Mouse (Mus musculus) hindbrain, embryonic 12.5 days (tissue): ENCODE measurements around the gene Utp11. TPM values are rescaled to one million over a fixed set of nuclear protein-coding genes. Genes with fewer than 3 reads are reported as not detected.

ENCODE experiments used
- ATAC-seq: fragments of 200-750 bp; cut with Nextera tagmentation; 2 replicates; pipeline ENCODE4 v1.8.0; 2017; ENCODE audit warnings: moderate TSS enrichment; ENCODE audit not compliant: low FRiP score
- H3K27ac ChIP-seq: fragments of 300-500 bp; sonication (generic); 2 replicates; pipeline ENCODE4 v1.5.1; 2016; ENCODE audit warnings: mild to moderate bottlenecking
- H3K27me3 ChIP-seq: fragments of 300-500 bp; sonication (generic); 2 replicates; pipeline ENCODE4 v1.6.1; 2016; ENCODE audit warnings: mild to moderate bottlenecking
- H3K36me3 ChIP-seq: fragments of 300-500 bp; sonication (generic); 2 replicates; pipeline ENCODE4 v1.6.1; 2016; ENCODE audit warnings: mild to moderate bottlenecking
- H3K4me1 ChIP-seq: fragments of 300-500 bp; sonication (generic); 2 replicates; pipeline ENCODE4 v1.6.1; 2016
- H3K4me2 ChIP-seq: fragments of 300-500 bp; sonication (generic); replicated peaks from 2 replicates; pipeline ENCODE4 v1.6.1; 2016; ENCODE audit warnings: mild to moderate bottlenecking
- H3K4me3 ChIP-seq: fragments of 300-500 bp; sonication (generic); 2 replicates; pipeline ENCODE4 v1.5.1; 2016; ENCODE audit warnings: mild to moderate bottlenecking
- H3K9ac ChIP-seq: fragments of 300-500 bp; sonication (generic); 2 replicates; pipeline ENCODE4 v1.6.1; 2016; ENCODE audit warnings: mild to moderate bottlenecking, moderate library complexity
- H3K9me3 ChIP-seq: fragments of 300-500 bp; sonication (generic); replicated peaks from 2 replicates; pipeline ENCODE4 v1.6.1; 2016; ENCODE audit warnings: mild to moderate bottlenecking
- WGBS: fragments of 180-500 bp; shearing (Covaris S2); methylation state at CpG from one replicate; pipeline ENCODE4 v1.1.7; 2016; 5-methylcytosine and 5-hydroxymethylcytosine counted together
- polyA plus RNA-seq: library from polyadenylated mRNA; unstranded; fragments of >200 nt; fragmentation: Nextera tagmentation; extraction: Ambion mirVana; gene quantifications from 2 replicates; pipeline ENCODE4 v1.2.1, GENCODE M21; 2016

Utp11 gene
- polyA plus RNA-seq, 1 experiment from 2014 or later: 60.7 TPM

DNA sequence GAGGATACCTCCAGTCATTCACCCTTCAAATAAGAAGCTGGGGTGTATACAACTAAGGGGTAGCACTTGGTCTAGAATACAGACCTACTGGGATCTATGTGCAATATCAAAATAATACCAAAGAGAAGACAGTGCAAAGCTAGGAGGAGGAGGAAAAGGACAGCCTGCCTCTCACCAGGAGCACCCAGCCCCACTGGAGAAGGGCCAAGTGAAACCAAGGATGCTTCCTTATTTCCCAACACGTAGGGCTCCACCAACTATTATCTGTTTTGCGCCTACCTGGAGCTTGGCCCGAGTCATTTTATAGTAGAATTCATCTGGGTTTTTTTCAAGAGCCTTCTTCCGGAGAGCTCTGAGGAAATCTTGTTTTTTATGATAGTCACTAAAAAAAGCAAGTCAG, 9.9 kb downstream of the Utp11 start:
- no peak for ATAC-seq
- H3K4me1 ChIP-seq: no peaks in the 10 kb centered on the region
- no peak overlapping the region for H3K27ac ChIP-seq
- WGBS: 93% methylated on average over 4 of the region's 4 CpGs
- no peaks in the 10 kb centered on the region for H3K9me3 ChIP-seq
- no peak overlapping the region for H3K4me2 ChIP-seq
- peaks cover 70% of the 10 kb centered on the region for H3K36me3 ChIP-seq
- H3K9ac ChIP-seq: no peak overlapping the region
- H3K4me3 ChIP-seq: no peak overlapping the region
- H3K27me3 ChIP-seq: no peaks in the 10 kb centered on the region

GRCm38 (mm10) chr4:124682270-124682669, 11.1 kb downstream of the Utp11 start:
- no peak overlapping the region for H3K4me2 ChIP-seq
- no peak for ATAC-seq
- WGBS: 64% methylated on average over 7 of the region's 7 CpGs
- H3K27me3 ChIP-seq: no peaks in the 10 kb centered on the region
- no peak overlapping the region for H3K4me3 ChIP-seq
- H3K9ac ChIP-seq: no peak overlapping the region
- H3K36me3 ChIP-seq: peaks cover 79% of the 10 kb centered on the region
- no peak overlapping the region for H3K27ac ChIP-seq
- H3K9me3 ChIP-seq: no peaks in the 10 kb centered on the region
- no peaks in the 10 kb centered on the region for H3K4me1 ChIP-seq

DNA sequence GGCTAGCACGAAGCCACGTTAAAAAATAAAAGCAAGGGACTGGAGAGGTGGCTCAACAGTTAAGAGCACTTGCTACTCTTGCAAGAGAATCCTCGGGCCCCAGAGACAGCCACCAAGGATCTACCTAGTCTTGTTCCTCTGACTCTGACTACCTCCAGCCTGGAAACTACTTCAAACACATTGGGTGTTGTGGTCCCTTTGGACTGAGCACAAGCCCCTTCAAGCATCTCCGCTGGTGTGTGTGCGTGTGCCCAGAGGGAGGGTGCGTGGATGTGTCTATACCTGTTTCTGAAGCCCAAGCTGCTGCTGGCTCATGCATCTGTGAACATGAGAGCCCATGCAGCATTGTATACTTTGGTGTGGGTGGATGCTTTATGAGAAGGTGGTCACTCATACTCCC, 17.4 kb downstream of the Utp11 start:
- Histone ChIP-seq H3K4me2 (no peak overlapping the region), H3K9me3 (no peaks in the 10 kb centered on the region), H3K27me3 (peaks cover 17% of the 10 kb centered on the region), H3K9ac (no peak overlapping the region), H3K4me3 (no peak overlapping the region), H3K36me3 (peaks cover 37% of the 10 kb centered on the region), H3K4me1 (peaks cover 38% of the 10 kb centered on the region), H3K27ac (no peak overlapping the region)
- no peak for ATAC-seq
- 88% methylated on average over 6 of the region's 6 CpGs for WGBS

DNA sequence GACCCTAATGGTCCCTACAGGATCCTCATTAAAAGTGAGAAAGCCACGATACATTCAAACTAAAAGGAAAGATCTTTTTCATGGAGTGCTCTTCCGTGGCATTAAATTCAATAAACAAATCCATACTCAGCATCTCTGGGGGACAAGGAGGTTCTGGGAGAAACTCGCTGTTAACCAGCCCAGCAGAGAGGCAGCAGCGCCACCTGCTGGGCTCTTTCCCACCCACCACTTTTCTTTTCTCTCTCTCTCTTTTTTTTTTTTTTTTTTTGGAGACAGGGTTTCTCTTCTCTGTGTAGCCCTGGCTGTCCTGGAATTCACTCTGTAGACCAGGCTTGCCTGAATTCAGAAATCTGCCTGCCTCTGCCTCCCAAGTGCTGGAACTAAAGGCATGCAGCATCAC, 18.4 kb downstream of the Utp11 start:
- Histone ChIP-seq H3K9ac (no peak overlapping the region), H3K4me2 (no peak overlapping the region), H3K4me3 (no peak overlapping the region), H3K4me1 (peaks cover 43% of the 10 kb centered on the region), H3K9me3 (no peaks in the 10 kb centered on the region), H3K27me3 (peaks cover 25% of the 10 kb centered on the region), H3K27ac (no peak overlapping the region), H3K36me3 (peaks cover 28% of the 10 kb centered on the region)
- ATAC-seq: no peak
- 3% methylated on average over 4 of the region's 4 CpGs for WGBS

GRCm38 (mm10) chr4:124674334-124675032, 18.9 kb downstream of the Utp11 start:
- 53% methylated on average over 17 of the region's 17 CpGs for WGBS
- no peak overlapping the region; the same call in 1 of the 2 replicates for H3K27ac ChIP-seq
- no peak overlapping the region for H3K4me2 ChIP-seq
- H3K4me3 ChIP-seq: no peak overlapping the region
- peaks cover 27% of the 10 kb centered on the region for H3K27me3 ChIP-seq
- H3K9me3 ChIP-seq: no peaks in the 10 kb centered on the region
- peaks cover 43% of the 10 kb centered on the region for H3K4me1 ChIP-seq
- no peak for ATAC-seq
- H3K36me3 ChIP-seq: peaks cover 22% of the 10 kb centered on the region
- H3K9ac ChIP-seq: no peak overlapping the region

DNA sequence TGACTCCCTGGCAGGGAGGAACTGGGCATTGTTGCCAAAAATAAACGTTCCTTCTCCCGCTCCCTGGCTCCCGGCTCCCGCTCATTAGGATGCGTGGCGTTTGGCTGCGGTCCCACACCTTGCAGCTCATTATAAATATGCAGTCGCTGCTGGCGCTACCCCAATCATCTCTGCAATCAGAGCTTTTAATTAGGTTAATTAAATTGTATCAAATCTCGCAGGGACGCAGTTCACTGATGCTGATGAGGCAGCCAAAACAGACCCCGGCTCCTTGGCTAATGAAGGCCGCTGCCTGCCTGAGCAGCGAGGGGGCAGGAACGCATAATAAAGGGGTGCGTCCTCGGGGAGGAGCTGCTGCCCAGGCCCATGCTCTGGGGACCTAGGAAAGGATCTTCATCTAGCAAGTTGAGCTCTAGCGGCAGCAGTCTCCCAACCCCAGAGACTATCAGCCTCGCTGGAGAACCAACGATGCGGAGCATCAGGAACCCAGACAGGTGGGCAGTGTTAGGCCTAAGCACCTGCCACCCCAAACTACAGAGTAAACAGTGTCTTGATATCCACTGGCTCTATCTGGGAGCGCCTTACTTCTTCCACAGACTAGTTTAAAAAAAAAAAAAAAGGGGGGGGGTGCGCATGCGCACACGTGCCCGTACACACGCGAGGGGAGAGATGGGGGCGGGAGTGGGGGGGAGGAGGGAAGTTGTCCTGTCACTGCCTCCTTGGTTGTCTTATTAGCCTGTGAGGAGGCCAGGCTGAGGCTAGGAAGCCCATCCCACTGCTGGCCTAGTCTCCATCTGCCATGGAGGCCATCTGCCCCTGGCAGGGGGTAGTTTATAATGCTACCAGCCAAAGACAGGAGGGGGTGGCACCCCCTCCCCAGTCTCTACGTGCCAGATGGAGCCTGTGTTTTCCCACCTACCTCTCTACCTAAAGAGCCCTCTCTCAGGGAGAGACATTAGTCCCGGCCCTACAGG, 20.8 kb downstream of the Utp11 start:
- H3K27ac ChIP-seq: peak overlapping the region; percentile 56
- H3K9ac ChIP-seq: no peak overlapping the region
- peaks cover 36% of the 10 kb centered on the region for H3K27me3 ChIP-seq
- H3K4me3 ChIP-seq: peak overlapping the region; percentile 12
- H3K36me3 ChIP-seq: peaks cover 6% of the 10 kb centered on the region
- 2% methylated on average over 25 of the region's 31 CpGs for WGBS
- no peaks in the 10 kb centered on the region for H3K9me3 ChIP-seq
- H3K4me1 ChIP-seq: peaks cover 55% of the 10 kb centered on the region
- ATAC-seq: peak; percentile 46
- peak overlapping the region; percentile 51 for H3K4me2 ChIP-seq

DNA sequence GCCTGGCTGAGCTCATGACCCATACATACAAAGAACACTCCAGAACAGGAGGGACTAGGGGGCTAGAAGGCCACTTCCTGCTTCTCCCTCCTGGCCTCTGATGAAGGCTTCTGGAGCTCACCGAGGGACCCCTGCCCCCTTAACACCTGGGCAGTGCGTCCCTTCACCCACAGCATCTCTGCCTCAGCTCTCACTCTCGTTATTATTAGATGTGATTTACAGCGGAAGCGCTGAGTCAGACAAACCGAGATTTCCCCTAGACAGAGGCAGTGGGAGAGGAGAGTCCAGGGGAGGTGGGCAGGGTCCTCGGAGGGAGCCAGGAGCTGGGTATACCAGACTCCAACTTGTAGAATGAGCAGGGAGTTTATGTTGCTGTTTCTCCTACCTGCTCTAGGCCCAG, 21.8 kb downstream of the Utp11 start:
- WGBS: 26% methylated on average over 7 of the region's 7 CpGs
- peaks cover 46% of the 10 kb centered on the region for H3K27me3 ChIP-seq
- no peak overlapping the region for H3K9ac ChIP-seq

DNA sequence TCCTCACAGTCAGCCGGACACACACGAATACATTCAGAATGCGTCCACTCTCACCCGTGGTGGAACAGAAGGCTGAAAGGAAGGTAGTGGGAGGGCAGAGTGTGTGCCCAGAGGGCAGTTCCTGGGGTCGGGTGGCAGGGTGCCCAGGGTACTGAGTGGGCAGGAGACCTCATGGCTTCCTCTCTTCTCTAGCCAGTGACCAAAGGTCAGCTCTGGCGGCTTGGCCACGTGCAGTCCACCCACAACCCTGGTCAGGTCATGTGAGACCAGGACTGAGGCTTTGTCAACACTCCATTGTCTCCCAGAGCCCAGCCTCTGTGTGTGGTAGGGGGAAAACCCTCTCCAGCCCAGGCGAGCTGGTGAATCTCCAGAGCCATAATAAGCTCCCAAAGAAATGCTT, 23.2 kb downstream of the Utp11 start:
- Histone ChIP-seq H3K4me3 (no peak overlapping the region), H3K27ac (no peak overlapping the region), H3K9ac (no peak overlapping the region), H3K4me2 (no peak overlapping the region), H3K4me1 (peaks cover 61% of the 10 kb centered on the region), H3K27me3 (peaks cover 52% of the 10 kb centered on the region), H3K9me3 (no peaks in the 10 kb centered on the region), H3K36me3 (no peaks in the 10 kb centered on the region)
- no peak for ATAC-seq
- WGBS: 55% methylated on average over 8 of the region's 8 CpGs

More for the DNA sequence above, 21.8 kb downstream of the Utp11 start:
- Histone ChIP-seq H3K27ac (peak overlapping the region; percentile 56), H3K4me1 (peaks cover 61% of the 10 kb centered on the region), H3K9me3 (no peaks in the 10 kb centered on the region), H3K4me3 (no peak overlapping the region), H3K36me3 (no peaks in the 10 kb centered on the region), H3K4me2 (peak overlapping the region; percentile 51; the same call in 1 of the 2 replicates)
- no peak for ATAC-seq

DNA sequence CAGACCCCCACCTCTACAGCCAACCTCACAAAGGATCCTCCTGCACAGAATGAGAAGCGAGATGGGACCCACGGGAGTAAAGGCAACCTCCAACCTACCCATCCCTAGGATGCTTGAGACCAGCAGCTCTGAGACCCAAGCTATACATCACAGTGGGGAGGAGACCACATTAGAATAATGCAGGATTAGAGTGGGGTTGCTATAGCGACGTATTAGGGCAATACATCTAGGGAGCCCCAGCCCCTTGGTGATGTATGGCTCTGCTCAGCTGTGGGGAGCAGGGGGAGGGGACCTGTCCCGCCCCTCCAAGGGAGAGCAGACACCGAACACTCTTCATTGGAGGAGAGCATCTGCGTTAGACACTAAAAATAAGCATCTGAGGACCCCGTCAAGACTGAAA, 25.3 kb downstream of the Utp11 start:
- Histone ChIP-seq H3K4me1 (peaks cover 56% of the 10 kb centered on the region), H3K27me3 (peaks cover 60% of the 10 kb centered on the region), H3K9ac (no peak overlapping the region), H3K4me3 (no peak overlapping the region), H3K36me3 (no peaks in the 10 kb centered on the region), H3K9me3 (no peaks in the 10 kb centered on the region), H3K4me2 (peak overlapping the region; percentile 30), H3K27ac (peak overlapping the region; percentile 86)
- peak; percentile 82 for ATAC-seq
- 16% methylated on average over 8 of the region's 8 CpGs for WGBS

GRCm38 (mm10) chr4:124667476-124668033, 25.8 kb downstream of the Utp11 start:
- H3K4me3 ChIP-seq: no peak overlapping the region
- no peaks in the 10 kb centered on the region for H3K9me3 ChIP-seq
- peak overlapping the region; percentile 38; the same call in 1 of the 2 replicates for H3K9ac ChIP-seq
- H3K4me2 ChIP-seq: peak overlapping the region; percentile 30
- no peaks in the 10 kb centered on the region for H3K36me3 ChIP-seq
- peak; percentile 30 for ATAC-seq
- 19% methylated on average over 14 of the region's 14 CpGs for WGBS
- peaks cover 63% of the 10 kb centered on the region for H3K27me3 ChIP-seq
- peak overlapping the region; percentile 86 for H3K27ac ChIP-seq
- H3K4me1 ChIP-seq: peaks cover 51% of the 10 kb centered on the region

GRCm38 (mm10) chr4:124664604-124665003, 28.8 kb downstream of the Utp11 start:
- Histone ChIP-seq H3K27ac (peak overlapping the region; percentile 30; the same call in 1 of the 2 replicates), H3K36me3 (no peaks in the 10 kb centered on the region), H3K4me2 (0 out of 2 replicates have a peak overlapping the region, but pooled peaks have one; percentile 17), H3K27me3 (peaks cover 66% of the 10 kb centered on the region), H3K9ac (no peak overlapping the region), H3K4me3 (no peak overlapping the region), H3K9me3 (no peaks in the 10 kb centered on the region), H3K4me1 (peaks cover 43% of the 10 kb centered on the region)
- ATAC-seq: no peak
- WGBS: 62% methylated on average over 15 of the region's 15 CpGs

DNA sequence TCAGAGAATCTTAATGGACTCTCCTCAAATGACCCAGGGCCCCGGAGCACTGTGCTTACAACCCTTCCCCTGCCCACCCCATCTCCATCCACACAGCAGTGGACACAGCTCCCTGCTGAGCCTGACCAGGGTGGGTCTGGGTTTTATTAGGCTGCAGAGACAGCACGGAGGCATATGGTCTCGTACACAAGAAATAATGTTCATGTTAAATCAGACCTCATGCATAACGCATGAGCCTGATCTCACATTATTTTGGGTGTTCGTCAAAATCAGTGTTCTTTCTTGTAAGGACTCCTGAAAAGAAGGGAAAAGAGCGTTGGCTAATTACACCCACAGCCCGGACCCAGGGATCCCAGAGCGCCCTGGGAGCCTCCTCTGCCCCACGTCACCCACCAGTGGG, 29.2 kb downstream of the Utp11 start:
- no peak overlapping the region for H3K4me3 ChIP-seq
- peaks cover 70% of the 10 kb centered on the region for H3K27me3 ChIP-seq
- no peak overlapping the region for H3K9ac ChIP-seq

More for the DNA sequence above, 29.2 kb downstream of the Utp11 start:
- no peaks in the 10 kb centered on the region for H3K36me3 ChIP-seq
- no peaks in the 10 kb centered on the region for H3K9me3 ChIP-seq
- H3K27ac ChIP-seq: peak overlapping the region; percentile 30; the same call in 1 of the 2 replicates
- ATAC-seq: no peak
- peaks cover 46% of the 10 kb centered on the region for H3K4me1 ChIP-seq
- 0 out of 2 replicates have a peak overlapping the region, but pooled peaks have one; percentile 17 for H3K4me2 ChIP-seq
- WGBS: 54% methylated on average over 9 of the region's 9 CpGs
